Mouse (Mus musculus) hindbrain, embryonic 10.5 days (tissue): ENCODE measurements at regions not wholly inside any gene's neighbourhood (a gene's known extent, or its start where the extent isn't known, plus 50 kb on each side); places are given as distances from the start of the nearest gene placed in this dataset.

Experiments used
- DNase-seq: peaks from one replicate; pipeline ENCODE4 v3.0.0-alpha.2; 2017; ENCODE audit warnings: low spot score
- H3K27ac ChIP-seq: fragments of 300-500 bp; sonication (generic); 2 replicates; pipeline ENCODE4 v1.5.1; 2016; ENCODE audit warnings: mild to moderate bottlenecking, moderate library complexity
- H3K27me3 ChIP-seq: fragments of 300-500 bp; sonication (generic); 2 replicates; pipeline ENCODE4 v1.6.1; 2016; ENCODE audit warnings: mild to moderate bottlenecking; ENCODE audit not compliant: poor library complexity, insufficient read depth, severe bottlenecking
- H3K36me3 ChIP-seq: fragments of 300-500 bp; sonication (generic); 2 replicates; pipeline ENCODE4 v1.6.1; 2016; ENCODE audit warnings: mild to moderate bottlenecking, moderate library complexity
- H3K4me1 ChIP-seq: fragments of 300-500 bp; sonication (generic); replicated peaks from 2 replicates; pipeline ENCODE4 v1.6.1; 2016; ENCODE audit warnings: mild to moderate bottlenecking
- H3K4me3 ChIP-seq: fragments of 300-500 bp; sonication (generic); 2 replicates; pipeline ENCODE4 v1.5.1; 2016; ENCODE audit warnings: mild to moderate bottlenecking, moderate library complexity
- H3K9me3 ChIP-seq: fragments of 300-500 bp; sonication (generic); 2 replicates; pipeline ENCODE4 v1.6.1; 2016; ENCODE audit warnings: mild to moderate bottlenecking, moderate library complexity
- WGBS: fragments of 180-500 bp; shearing (Covaris S2); methylation state at CpG from one replicate; pipeline ENCODE4 v1.1.7; 2016; 5-methylcytosine and 5-hydroxymethylcytosine counted together

GRCm38 (mm10) chr4:153284209-153284608, 198.4 kb downstream of the Ajap1 start:
- no peak overlapping the region for H3K27ac ChIP-seq

GRCm38 (mm10) chr4:153276571-153276970, 206.0 kb downstream of the Ajap1 start:
- H3K27me3 ChIP-seq: no peaks in the 10 kb centered on the region
- 88% methylated on average over 5 of the region's 5 CpGs for WGBS
- H3K9me3 ChIP-seq: no peaks in the 10 kb centered on the region
- H3K27ac ChIP-seq: no peak overlapping the region
- peaks cover 5% of the 10 kb centered on the region; the same call in 1 of the 2 replicates for H3K4me1 ChIP-seq
- H3K36me3 ChIP-seq: no peaks in the 10 kb centered on the region
- DNase-seq: no peak
- H3K4me3 ChIP-seq: no peak overlapping the region

More at GRCm38 (mm10) chr4:153284209-153284608, 198.4 kb downstream of the Ajap1 start:
- H3K9me3 ChIP-seq: peaks cover 12% of the 10 kb centered on the region; the same call in 1 of the 2 replicates
- H3K4me3 ChIP-seq: no peak overlapping the region
- DNase-seq: no peak
- no peaks in the 10 kb centered on the region for H3K36me3 ChIP-seq
- no peaks in the 10 kb centered on the region for H3K27me3 ChIP-seq
- WGBS: 88% methylated on average over 5 of the region's 5 CpGs
- no peaks in the 10 kb centered on the region for H3K4me1 ChIP-seq

GRCm38 (mm10) chr4:153271376-153271775, 211.2 kb downstream of the Ajap1 start:
- Histone ChIP-seq H3K9me3 (no peaks in the 10 kb centered on the region), H3K36me3 (no peaks in the 10 kb centered on the region), H3K27me3 (no peaks in the 10 kb centered on the region), H3K4me3 (no peak overlapping the region), H3K4me1 (peaks cover 18% of the 10 kb centered on the region), H3K27ac (no peak overlapping the region)
- DNase-seq: no peak
- WGBS: 63% methylated on average over 5 of the region's 5 CpGs

GRCm38 (mm10) chr4:153263216-153263805, 219.3 kb downstream of the Ajap1 start:
- 83% methylated on average over 15 of the region's 15 CpGs for WGBS

GRCm38 (mm10) chr4:153260941-153261557, 221.6 kb downstream of the Ajap1 start:
- no peak overlapping the region for H3K4me3 ChIP-seq
- no peaks in the 10 kb centered on the region for H3K4me1 ChIP-seq

More at GRCm38 (mm10) chr4:153263216-153263805, 219.3 kb downstream of the Ajap1 start:
- no peak overlapping the region for H3K27ac ChIP-seq
- DNase-seq: no peak
- H3K27me3 ChIP-seq: no peaks in the 10 kb centered on the region
- no peaks in the 10 kb centered on the region for H3K9me3 ChIP-seq
- H3K36me3 ChIP-seq: no peaks in the 10 kb centered on the region
- H3K4me3 ChIP-seq: no peak overlapping the region
- H3K4me1 ChIP-seq: no peaks in the 10 kb centered on the region

GRCm38 (mm10) chr4:153251943-153252342, 230.7 kb downstream of the Ajap1 start:
- Histone ChIP-seq H3K4me3 (no peak overlapping the region), H3K4me1 (peaks cover 14% of the 10 kb centered on the region), H3K27ac (no peak overlapping the region), H3K36me3 (no peaks in the 10 kb centered on the region), H3K27me3 (no peaks in the 10 kb centered on the region), H3K9me3 (0 out of 2 replicates have a peak, but pooled peaks cover 4% of the 10 kb centered on the region)
- no peak for DNase-seq
- 78% methylated on average over 3 of the region's 3 CpGs for WGBS

More at GRCm38 (mm10) chr4:153260941-153261557, 221.6 kb downstream of the Ajap1 start:
- H3K36me3 ChIP-seq: no peaks in the 10 kb centered on the region
- WGBS: 83% methylated on average over 14 of the region's 14 CpGs
- no peaks in the 10 kb centered on the region for H3K9me3 ChIP-seq
- H3K27me3 ChIP-seq: no peaks in the 10 kb centered on the region
- no peak for DNase-seq
- no peak overlapping the region for H3K27ac ChIP-seq

- Histone ChIP-seq H3K9me3 (0 out of 2 replicates have a peak, but pooled peaks cover 4% of the 10 kb centered on the region), H3K4me1 (peaks cover 14% of the 10 kb centered on the region), H3K27me3 (no peaks in the 10 kb centered on the region), H3K36me3 (no peaks in the 10 kb centered on the region), H3K27ac (0 out of 2 replicates have a peak overlapping the region, but pooled peaks have one; percentile 8), H3K4me3 (no peak overlapping the region)
- WGBS: 64% methylated on average over 8 of the region's 8 CpGs
- DNase-seq: no peak
Measured at GRCm38 (mm10) chr4:153251311-153251710, 231.3 kb downstream of the Ajap1 start.

- Histone ChIP-seq H3K9me3 (no peaks in the 10 kb centered on the region), H3K4me1 (peaks cover 19% of the 10 kb centered on the region), H3K27ac (peak overlapping the region; percentile 35; the same call in 1 of the 2 replicates), H3K36me3 (no peaks in the 10 kb centered on the region), H3K27me3 (no peaks in the 10 kb centered on the region), H3K4me3 (peak overlapping the region; percentile 28; the same call in 1 of the 2 replicates)
- 10% methylated on average over 12 of the region's 12 CpGs for WGBS
- DNase-seq: peak; percentile 41
Measured at GRCm38 (mm10) chr4:153236680-153237079, 245.9 kb downstream of the Ajap1 start.

- Histone ChIP-seq H3K27ac (no peak overlapping the region), H3K36me3 (no peaks in the 10 kb centered on the region), H3K27me3 (no peaks in the 10 kb centered on the region), H3K4me1 (peaks cover 19% of the 10 kb centered on the region), H3K4me3 (no peak overlapping the region), H3K9me3 (no peaks in the 10 kb centered on the region)
- DNase-seq: no peak
- 79% methylated on average over 5 of the region's 5 CpGs for WGBS
Measured at GRCm38 (mm10) chr4:153233762-153234161, 248.8 kb downstream of the Ajap1 start.

- Histone ChIP-seq H3K36me3 (no peaks in the 10 kb centered on the region), H3K4me1 (peaks cover 15% of the 10 kb centered on the region), H3K9me3 (no peaks in the 10 kb centered on the region), H3K27me3 (peaks cover 10% of the 10 kb centered on the region; the same call in 1 of the 2 replicates), H3K27ac (no peak overlapping the region), H3K4me3 (no peak overlapping the region)
- WGBS: 71% methylated on average over 5 of the region's 5 CpGs
- no peak for DNase-seq
Measured at GRCm38 (mm10) chr4:153229221-153229620, 253.4 kb downstream of the Ajap1 start.

GRCm38 (mm10) chr4:153227680-153228420, 254.8 kb downstream of the Ajap1 start:
- Histone ChIP-seq H3K27me3 (peaks cover 14% of the 10 kb centered on the region; the same call in 1 of the 2 replicates), H3K9me3 (no peaks in the 10 kb centered on the region), H3K27ac (no peak overlapping the region), H3K4me3 (no peak overlapping the region), H3K36me3 (no peaks in the 10 kb centered on the region), H3K4me1 (peaks cover 17% of the 10 kb centered on the region)
- WGBS: 73% methylated on average over 13 of the region's 13 CpGs
- no peak for DNase-seq

GRCm38 (mm10) chr4:153224618-153225177, 257.9 kb downstream of the Ajap1 start:
- no peak overlapping the region; the same call in 1 of the 2 replicates for H3K27ac ChIP-seq
- DNase-seq: no peak
- no peak overlapping the region for H3K4me3 ChIP-seq
- 37% methylated on average over 6 of the region's 6 CpGs for WGBS
- no peaks in the 10 kb centered on the region for H3K9me3 ChIP-seq
- H3K27me3 ChIP-seq: peaks cover 32% of the 10 kb centered on the region
- H3K36me3 ChIP-seq: no peaks in the 10 kb centered on the region
- peaks cover 39% of the 10 kb centered on the region for H3K4me1 ChIP-seq
